Mouse (Mus musculus) WW6 (cell line): ENCODE measurements around the gene Mrm1.
A peak's percentile ranks its signal among the peaks of the same experiment; 100 is the strongest.
"Not testable (repeated sequence)": the region's sequence is repeated elsewhere in the genome, so short reads cannot be mapped to it uniquely, and the experiment has no call there.

Source experiments
- DNase-seq: peaks from one replicate; pipeline ENCODE4 v3.0.0-alpha.2; 2013; ENCODE audit warnings: low read depth, low spot score

The Mrm1 gene

DNA sequence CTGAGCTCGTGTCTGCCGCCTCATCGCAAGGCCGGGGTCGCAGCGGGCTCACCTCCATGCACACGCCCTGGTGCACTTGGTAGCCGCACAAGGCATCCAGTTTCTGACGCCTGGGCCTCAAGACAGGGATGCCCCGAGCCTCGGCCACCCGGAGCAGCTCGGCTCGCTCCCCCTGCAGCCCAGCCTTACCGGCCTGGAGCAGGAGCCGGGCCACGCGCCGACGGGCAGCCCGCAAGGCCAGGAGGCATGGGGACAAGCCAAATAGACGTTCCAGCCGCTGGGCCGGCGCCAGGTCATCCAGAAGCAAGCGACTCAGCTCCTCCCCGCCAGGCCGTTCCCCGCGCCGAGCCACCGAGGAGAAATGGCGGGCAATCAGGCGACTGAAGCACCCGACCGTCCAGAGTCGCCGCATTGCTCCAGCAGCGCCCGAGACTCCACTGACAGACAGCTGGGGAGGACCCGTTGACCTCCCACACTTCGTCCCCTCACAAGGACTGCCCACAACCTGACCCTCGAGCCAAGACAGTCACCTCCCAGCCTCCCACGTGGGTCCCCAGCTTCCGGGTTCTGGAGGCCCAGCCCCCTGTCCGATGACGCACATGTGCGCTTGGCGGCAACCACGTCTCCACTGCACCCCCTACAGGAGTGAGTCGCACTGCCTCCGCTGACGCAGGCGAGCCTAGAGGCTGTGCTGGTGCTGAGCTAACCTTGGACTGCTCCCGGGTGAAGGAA lies at the start of gene Mrm1:
Gene Mrm1 (minus strand): TSS at position 555 of the 732 bp plus-strand sequence.
- DNase-seq, result peak; percentile 96

GRCm38 (mm10) chr11:84868786-84869259 lies 49.5 kb upstream of the Mrm1 start:
- DNase-seq, result no peak

DNA sequence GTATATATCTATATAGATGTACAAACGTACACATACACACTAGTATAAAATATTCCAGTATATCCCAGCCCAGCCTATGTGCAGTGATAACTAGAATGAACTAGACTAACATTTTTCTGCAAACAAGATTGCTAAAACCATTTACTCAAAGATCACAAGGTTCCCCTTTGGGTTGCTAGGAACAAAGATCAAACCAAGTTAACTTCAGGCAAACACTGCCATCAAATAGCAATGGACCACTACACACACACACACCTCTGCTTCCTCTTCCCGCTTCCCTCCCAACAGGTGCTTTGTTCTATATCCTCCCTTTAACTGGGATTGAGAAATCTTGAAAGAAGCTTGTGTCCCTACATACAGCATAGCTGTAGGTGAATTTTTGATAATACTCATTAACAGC lies 48.3 kb upstream of the Mrm1 start:
- DNase-seq, result no peak

- DNase-seq, result no peak
Measured at GRCm38 (mm10) chr11:84865268-84865667, 46.0 kb upstream of the Mrm1 start.

DNA sequence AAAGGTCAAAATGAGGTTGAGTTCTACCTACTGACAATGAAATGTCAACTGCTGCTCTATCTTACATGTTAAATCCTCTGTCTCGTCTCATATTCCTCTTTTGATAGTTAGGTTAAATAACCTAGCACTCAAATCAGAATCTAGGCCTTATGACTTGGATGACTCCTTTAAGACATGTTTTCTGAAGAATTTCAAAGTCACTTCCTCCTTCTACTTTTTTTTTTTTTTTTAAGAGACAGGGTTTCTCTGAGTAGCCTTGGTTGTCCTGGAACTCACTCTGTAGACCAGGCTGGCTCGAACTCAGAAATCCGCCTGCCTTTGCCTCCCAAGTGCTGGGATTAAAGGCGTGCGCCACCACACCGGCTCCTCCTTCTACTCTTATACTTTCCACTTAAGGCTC lies 36.0 kb upstream of the Mrm1 start:
- DNase-seq, result no peak

- peak; percentile 45 for DNase-seq
Measured at GRCm38 (mm10) chr11:84847475-84848090, 28.3 kb upstream of the Mrm1 start.

GRCm38 (mm10) chr11:84846741-84847474 lies 27.6 kb upstream of the Mrm1 start:
- DNase-seq, result peak; percentile 55

- DNase-seq, result no peak
Measured at GRCm38 (mm10) chr11:84839330-84839729, 20.0 kb upstream of the Mrm1 start.

- not testable (repeated sequence) for DNase-seq
Measured at GRCm38 (mm10) chr11:84829495-84829894, 10.2 kb upstream of the Mrm1 start.

DNA sequence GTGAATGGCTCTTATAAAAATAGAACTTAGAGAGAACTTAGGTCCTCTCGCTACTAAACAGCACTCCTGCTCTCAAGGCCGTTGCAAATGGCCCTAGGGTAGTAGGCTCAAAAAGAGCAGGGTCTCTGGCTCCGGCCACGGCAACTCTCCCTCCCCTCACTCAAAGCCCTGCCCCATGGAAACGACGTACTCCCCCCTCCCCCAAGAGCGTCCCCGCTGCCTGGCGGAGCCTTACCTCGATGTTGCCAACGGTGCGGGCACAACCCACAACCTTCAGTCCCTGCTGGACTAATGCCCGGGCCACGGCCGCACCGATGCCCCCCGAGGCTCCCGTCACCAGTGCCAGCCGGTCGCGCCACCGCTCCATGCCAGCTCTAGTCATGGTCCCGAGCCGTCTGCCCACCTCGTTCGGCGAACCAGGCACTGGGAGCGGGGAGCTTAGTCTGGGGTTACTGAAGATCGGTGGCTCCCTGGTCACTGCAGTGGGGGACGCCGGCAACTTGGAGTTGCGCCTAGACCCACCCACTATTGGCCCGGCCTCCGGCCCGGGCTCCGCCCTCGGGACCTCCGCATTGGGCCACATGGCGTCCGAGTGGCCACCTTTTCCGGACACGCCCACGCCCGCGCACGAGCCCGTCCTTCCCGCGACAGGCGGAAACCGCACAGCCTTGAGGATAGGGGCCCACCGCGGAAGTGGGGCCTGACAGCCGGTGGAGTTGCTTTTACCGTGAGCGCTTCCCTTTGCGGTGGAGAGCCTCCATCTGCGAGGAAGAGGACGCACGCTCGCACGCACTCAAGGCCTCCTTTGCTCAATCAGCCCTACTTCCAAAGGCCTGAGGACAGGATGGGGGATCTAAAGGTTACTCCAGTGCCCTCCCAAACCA lies 9.4 kb upstream of the Mrm1 start, which contains the start of gene Dhrs11:
Gene Dhrs11 (minus strand): TSS at position 479 of the 884 bp plus-strand sequence.
- DNase-seq, result peak; percentile 75

DNA sequence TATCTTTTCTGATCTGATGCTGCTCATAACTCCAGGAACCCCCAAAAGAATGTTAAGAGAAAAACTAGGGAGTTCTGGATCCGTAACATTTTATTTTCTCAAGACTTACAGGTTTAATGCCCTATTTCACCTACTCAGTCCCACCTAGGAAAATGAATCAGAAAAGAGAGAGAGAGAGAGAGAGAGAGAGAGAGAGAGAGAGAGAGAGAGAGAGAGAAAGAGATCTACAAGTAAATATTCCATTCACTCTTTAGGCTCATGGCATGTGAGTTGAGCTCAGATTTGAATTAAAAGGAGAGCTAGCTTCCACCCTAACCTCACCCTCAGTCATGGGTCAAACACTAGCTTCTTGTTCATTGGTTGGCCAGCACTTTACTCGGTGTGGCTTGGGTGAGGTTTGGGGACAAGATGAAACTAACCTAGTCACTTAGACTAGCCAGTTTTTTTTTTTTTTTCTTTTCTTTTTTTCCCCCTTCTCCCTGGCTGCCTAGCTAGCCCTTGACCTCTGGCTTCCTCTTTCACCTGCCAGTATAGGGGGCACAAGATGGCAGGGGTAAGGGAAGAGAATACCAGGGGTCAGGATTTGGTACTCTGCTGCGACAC lies 8.7 kb upstream of the Mrm1 start:
- no peak for DNase-seq

DNA sequence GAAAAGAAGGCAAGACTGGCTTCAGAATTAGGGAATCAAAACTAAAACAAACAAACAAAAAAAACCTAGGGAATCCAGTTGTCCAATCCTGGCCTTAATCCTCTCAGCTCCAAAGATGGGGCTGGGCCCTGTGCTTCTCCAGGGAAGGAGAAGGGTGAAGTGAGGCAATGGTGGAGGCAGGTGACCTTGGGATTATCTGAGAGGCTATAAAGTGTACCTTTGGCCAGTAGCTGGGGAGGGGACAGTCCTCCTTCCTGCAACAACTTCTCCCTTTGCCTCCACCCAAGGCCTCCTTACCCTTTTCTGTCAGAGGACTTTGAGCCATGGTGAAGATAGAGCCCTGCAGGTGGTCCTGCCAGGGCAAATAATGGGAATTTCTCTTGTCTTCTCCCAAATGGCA lies 8.2 kb upstream of the Mrm1 start:
- no peak for DNase-seq

DNA sequence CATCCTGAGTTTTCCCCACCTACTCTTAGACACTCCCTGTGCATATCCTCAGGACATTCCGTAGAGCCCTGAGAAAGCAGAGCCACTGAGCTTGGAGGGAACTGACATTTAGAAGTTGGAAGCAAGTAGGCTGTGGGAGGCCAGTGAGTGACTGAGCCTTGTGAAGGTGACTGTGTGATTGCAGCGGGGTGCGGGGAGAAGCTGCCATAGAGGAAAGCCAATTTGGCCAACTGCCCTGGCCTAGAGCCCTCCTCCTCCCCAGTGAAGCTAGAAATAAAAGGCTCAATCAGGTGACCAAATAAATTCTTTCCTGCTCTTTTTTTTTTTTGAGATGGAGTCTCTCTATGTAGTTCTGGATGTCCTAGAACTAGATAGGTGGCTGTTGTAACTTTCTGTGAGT lies 6.9 kb upstream of the Mrm1 start:
- no peak for DNase-seq

- no peak for DNase-seq
Measured at GRCm38 (mm10) chr11:84825261-84825807, 6.0 kb upstream of the Mrm1 start.

DNA sequence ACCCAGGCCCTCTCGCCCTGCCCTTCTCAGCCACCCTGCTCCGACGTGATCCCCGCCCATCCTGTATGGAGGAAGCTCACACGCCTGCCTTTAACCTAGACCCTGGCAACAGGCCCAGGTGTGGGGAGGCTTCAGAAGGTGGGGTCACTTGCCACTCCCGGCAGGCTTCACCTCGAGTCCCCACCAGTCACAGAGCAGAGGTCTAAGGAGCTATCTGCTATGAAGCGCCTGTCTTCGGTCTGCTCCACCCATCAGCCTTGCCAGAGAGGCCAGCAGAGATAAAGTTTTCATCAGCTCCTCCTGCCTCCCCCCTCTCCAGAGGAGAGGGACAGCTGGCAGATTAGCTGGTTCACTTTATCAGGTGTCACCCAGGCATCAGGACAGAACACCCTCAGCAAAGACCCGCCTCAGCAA lies 4.2 kb upstream of the Mrm1 start:
- DNase-seq, result no peak

DNA sequence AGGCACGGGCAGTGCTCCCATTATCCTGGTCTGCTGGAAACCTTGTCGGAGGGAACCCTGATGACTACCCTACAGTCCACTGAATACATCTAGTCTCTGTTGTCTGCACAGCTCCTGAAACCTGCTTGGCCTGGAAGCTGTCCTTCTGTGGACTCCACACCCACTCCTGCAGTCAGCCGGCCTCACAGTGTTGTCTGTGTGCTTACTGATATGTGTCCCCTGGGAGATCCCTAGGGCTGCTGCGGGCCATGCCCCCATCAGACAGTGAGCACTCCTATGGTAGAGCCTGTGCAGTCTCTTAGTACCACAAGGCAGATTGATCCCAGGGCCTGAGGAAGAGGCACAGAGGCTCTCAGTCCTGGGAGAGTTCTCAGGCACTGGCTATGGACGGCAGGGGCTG lies 3.2 kb upstream of the Mrm1 start:
- DNase-seq, result no peak

GRCm38 (mm10) chr11:84821131-84821770 lies 1.9 kb upstream of the Mrm1 start:
- no peak for DNase-seq

DNA sequence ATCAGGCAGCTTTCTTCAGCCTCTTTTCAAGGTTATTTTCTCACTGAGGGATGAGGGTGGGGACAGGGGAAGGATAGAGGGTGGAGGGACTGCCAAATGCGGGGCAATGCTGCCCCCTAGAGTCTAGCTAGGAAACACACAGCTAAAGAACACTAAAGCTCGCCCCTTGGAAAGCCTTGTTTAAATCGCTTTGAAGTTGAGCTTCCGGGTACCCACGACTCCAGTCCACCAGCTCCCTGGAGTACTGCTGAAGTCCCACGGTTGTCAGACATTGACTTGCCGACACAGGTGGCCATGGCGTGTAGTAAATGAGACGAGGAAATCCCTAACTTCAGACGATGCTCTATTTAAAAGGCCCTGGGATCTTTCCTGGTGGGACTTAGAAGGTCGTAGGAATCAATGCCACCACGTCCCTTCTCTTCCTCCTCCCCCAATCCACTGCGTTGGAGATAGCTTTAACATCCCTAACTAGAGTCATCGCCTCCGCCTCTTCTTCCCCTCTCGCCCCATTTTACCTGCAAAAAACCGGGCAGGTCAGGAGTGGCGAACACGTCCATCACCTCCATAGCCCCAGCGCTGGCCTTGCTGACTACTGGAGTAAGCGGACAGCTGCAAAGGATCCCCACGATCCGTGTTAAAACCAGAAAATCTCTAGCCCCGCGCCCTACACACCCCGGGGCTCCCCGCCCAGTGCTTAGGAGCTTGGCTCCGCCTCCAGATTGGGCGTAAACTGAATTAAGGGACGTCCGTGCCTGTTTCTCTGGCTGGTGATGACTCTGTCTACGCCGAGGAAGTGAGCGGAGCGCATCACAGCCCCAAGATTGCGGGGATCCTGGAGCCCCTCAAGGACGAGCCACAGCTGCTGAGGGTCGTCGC lies 992 bp downstream of the Mrm1 start:
- DNase-seq, result peak; percentile 80

GRCm38 (mm10) chr11:84817362-84817761 lies 2.0 kb downstream of the Mrm1 start:
- DNase-seq, result peak; percentile 72
